Mouse (Mus musculus): ENCODE data around the gene Gm20219.
"Not testable (repeated sequence)": the region's sequence is repeated elsewhere in the genome, so short reads cannot be mapped to it uniquely, and the experiment has no call there.

Gm20219 gene

DNA sequence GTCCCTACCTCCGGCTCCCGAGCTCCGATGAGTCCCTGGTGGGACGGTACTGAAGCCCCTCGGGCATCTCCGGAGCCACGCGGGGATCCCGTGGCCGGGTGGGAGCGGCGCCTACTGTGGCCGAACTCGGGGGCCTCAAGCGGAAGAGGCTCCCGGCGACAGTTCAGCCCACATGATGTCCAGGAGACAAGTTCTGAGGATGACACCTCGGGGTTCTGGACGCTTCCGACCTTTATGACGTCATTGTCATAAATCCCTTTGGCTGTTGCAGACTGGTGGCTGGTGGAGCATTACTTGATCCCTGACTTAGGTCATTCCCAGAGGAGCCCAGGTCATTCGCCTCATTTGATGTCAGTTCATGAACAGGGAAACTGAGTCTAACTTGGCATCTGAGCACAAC is 41.9 kb downstream of the Gm20219 start, which contains the start of gene Znrf4:
TSS of gene Znrf4 (minus strand) at position 122 of the 400 bp plus-strand sequence.
- no peak for DNase-seq (ENCODE audit: low spot score in 2 of 2)

DNA sequence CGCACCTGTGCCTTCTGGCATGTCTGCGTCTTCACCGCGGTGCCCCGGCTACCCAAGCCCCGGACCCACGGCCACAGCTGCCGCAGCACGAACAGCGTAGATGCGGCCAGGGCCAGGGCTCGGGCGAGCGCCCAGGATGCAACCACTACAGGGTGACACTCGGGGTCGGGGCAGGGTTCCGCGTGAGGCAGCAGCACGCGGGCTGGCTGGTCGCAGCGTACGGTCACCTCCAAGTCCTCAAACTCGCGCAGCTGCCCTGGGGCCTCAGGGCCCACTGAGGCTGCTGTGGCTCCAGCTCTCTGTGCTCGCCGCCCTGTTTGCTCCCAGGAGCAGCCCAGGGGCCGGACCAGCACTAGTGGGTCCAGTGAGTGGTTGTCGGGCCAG is 42.5 kb downstream of the Gm20219 start:
- no peak for DNase-seq (ENCODE audit: low spot score in 2 of 2)

DNA sequence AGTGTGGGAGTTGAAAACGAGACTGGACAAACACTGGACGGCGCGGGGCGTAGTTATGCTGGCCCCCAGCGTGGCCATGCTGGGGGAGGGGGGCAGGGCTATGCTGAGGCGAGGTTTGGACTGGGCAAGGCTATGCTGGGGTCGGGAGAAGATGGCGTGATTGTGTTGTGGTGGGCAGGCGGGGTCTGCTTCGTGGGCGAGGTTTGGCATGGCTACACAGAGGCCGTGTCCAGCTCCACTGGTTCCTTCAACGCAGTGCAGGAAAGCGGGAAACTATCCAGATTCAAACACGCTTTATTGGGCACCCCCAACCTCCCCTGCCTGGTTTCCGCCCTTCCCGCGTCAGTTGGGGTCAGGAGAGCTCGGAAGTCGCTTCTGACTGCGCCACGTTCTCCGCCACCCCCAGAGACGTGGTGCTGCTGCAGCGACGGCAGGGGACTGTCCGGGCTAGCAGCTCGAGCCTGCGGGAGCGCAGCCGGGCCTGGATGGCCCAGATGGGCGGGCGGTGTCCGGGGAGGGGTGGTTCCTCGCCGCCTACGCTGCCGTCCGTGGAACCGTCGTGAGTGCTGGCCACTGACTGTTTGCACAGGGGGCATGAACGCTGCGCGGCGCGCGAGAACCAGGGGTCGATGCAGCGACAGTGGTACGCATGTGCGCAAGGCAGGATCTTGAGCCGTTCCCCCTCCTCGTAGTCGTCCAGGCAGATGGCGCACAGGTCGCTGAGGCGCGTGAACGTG is 43.0 kb downstream of the Gm20219 start:
- no peak for DNase-seq (ENCODE audit: low spot score in 2 of 2)

DNA sequence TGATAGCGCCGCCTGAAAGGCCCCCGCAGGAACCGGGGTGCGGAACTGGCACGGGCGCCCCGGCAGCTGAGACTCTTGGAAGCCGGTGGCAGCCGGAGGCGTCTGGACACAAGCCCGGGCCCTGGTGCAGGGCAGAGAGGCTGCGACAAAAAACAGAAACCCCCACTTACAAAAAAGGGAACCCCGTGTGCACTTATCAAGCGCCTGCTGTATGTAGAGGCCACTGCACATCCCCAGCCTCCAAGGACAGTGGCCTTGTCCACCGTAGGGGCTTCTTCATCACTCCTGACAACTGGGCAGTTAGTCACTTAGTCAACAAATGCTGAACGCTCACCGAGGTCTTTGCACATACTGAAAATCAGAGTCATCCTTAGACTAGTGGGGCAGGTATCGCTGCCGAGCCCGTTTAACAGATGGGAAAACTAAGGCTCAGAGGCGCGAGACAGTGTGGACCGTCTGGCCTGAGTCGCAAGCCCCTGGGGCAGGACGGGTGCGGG is 43.7 kb downstream of the Gm20219 start:
- no peak for DNase-seq (ENCODE audit: low spot score in 2 of 2)

DNA sequence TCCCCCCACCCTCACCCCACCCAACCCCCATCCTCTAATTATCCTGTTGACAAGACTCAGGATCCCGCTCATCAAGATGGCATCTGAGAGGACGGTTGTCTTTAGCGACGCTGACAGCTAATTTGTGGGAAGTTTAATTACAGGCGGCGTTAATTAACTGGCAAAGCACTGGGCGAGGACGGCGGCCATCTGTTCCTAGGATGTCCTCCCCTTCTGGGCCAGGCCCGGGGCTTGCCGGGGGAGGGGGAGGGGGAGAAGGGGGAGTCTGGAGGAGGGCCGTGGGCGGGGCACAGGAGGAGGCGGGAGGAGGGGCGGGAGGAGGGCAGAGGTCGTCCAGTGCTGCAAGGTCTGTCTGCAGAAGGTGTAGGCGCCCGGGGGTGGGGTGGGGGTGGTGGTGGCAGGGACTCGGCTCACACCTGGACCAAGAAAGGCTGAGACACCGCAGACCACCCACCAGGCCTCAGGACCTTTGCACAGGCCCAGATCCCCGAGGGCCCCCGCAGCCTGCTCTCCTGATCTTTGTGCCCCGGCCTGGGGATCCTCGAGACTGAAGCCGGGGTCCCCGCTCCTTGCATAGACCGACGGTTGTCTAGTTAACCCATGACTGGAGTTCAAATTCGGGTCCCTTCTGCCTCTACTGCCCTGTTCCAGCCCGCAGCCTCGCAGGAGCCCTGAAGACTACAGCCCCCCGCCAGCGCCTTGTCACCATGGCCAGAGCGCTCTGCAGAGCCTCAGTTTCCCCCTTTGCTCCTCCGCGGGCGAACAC is 44.3 kb downstream of the Gm20219 start:
- no peak for DNase-seq (ENCODE audit: low spot score in 2 of 2)

DNA sequence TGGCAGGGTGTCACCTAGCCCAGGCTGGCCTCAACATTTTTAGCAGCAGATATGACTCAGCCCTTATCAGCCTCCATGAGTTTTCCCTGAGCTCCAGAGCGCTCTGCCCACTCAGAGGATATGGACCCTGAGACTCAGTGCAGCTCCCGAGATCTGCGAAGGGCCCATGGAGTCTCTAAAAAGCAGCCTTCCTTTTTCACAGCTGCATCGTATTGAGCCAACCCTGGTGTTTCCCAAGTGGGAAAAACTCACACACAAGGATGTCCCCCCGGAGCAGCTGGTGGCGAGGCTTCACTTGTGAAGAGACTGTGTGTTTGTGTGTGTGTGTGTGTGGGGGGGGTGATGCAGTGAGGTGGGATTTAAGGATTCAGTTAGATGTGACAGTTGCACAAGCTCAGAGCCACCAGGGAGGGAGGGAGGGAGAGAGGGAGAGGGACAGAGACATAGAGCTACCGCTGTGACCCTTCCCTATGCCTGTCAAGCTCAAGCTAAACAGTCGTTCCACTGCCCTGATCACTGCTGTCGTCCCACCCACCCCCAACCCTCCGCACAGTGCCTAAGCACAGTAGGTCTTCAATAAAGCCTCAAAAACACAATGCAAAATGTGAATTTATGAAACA is 45.1 kb downstream of the Gm20219 start:
- no peak for DNase-seq (ENCODE audit: low spot score in 2 of 2)

DNA sequence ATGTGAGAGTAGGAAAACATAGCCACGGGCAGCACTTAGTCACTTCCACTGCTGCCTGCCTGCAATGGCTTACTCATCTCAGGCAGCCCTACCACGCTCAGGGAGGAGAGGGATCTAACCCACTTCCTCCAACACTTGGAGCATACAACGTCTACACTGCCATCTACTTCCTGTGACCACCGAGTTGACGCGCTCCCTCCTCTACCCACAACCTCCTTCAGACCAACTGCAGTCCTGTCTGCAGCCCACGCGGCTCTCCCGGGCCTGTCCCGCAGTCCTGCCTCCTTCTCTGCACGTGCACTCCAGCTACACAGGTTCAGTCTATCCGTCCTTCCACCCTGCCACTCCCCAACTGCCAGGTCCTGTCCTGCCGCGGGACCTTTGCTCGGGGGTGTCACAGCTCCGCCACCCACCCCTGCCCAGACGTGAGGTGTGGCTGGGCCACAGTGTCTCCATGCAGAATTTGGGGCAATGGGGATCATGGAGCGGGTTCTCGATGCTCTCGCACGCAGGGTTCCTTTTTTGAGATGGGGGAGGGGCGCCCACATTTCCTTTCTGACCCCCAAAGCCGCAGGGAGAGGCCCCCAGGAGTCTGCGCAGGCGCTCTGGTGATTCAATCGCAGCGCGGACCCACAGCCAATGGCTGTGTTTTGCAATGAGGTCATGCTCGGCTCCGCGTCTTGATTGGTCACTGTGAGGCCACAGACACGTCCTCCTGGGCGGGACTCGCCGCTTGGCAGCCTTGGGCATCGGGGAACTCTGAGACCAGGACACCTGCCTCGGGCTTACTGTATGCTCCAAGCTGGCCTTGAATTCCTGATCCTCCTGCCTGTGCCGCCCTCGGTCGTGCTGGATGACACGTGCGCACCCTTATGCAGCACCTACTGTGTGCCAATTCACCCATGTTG is 46.8 kb downstream of the Gm20219 start:
- peak; percentile 83 to 86 for DNase-seq (ENCODE audit: low spot score in 2 of 2)

DNA sequence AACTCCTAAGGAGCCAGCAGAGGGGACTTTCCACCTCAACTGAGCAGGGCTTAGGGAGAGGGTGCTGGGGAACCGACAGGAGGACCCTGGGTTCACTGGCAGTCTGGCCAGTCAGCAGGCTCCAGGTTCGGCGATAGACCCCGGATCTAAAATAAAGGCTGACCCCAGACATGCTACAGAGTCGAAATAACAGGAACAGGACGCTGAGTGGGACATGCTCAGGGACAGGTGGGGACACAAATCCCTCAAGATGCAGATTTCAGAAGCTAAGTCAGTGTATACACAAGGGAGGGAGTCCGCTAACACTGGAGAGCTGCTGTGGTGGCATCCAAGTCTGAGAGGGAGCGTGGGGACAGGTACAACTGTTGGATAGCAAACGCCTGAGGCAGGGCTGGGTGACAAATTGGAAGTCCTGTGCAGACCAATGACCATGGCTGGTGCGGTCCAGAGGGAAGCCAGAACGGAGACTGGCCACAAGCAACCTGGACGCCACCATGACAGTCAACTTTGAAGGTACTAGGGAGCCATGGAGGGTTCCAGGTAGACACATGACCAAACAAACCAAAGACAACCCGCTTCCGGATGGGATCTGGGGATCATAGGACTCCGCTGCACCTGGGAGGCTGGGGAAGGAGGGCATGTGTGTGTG is 47.6 kb downstream of the Gm20219 start:
- DNase-seq (ENCODE audit: low spot score in 2 of 2): no peak

DNA sequence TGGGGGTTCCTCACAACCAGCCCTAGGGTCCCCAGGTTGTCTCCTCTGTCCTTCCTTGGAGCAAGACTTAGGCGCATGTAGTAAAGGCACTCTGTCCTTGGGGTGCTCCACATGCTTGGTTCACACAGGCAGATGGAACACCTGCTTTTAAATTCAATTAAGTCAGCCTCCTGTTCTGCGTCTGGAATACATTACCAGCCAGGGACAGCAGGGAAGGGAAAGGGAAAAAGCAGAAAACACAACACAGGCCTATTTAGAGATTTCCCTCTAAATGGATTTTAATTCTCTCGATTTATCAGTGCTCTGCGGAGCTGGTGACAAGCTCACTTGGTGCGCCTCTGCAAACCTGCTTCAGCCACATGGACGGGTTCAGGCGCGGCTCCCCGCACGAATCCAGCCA is 48.8 kb downstream of the Gm20219 start:
- DNase-seq (ENCODE audit: low spot score in 2 of 2): no peak

DNA sequence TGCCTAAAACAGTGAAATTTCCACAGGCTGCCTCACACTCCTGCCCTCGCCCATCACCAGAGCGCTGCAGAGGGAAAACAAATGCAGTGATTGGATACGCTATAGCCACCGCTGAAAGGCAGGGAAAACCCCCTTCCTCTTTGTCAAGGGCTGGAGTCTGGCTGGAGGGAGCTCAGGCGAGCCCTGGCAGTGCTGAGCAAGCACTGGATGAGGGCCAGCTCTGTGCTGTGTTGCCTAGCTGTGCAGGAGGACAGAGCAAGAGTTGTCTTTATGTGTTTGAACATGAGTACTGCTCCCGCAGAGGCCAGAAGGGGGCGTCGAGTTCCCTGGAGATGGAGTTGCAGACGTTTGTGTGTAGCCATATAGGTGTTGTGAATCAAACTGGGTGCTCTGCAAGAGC is 51.7 kb downstream of the Gm20219 start:
- no peak for DNase-seq (ENCODE audit: low spot score in 2 of 2)

DNA sequence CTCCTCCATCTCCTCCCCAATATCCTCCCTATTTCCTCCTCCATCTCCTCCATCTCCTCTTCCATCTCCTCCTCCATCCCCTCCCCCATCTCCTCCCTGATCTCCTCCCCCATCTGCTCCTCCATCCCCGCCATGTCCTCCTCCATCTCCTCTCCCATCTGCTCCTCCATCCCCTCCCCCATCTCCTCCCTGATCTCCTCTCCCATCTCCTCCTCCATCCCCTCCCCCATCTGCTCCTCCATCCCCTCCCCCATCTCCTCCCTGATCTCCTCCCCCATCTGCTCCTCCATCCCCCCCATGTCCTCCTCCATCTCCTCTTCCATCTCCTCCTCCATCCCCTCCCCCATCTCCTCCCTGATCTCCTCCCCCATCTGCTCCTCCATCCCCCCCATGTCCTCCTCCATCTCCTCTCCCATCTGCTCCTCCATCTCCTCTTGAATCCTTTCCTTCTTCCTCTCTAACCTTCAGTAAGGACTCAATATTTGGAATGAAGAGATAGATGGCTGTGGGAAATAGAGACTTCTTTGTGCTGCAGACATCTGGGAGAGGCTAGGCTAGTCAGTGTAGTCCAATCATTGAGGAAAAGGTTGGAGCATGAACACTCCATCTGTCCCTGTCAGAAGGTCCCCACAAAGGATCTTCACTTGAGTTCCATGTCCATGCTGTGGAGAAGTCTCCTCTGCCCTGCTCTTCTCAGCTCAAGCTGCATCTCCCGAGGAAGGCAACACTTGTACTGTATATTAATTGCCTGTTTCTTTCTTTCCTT is 52.4 kb downstream of the Gm20219 start:
- DNase-seq (ENCODE audit: low spot score in 2 of 2): not testable (repeated sequence)

Measured in natural killer cell, adult 2 months (primary cell).